Mouse (Mus musculus) stomach, postnatal 0 days (tissue): Measurements from ENCODE around the gene Rev1. TPM values are rescaled to one million over a fixed set of nuclear protein-coding genes. Genes with fewer than 3 reads are reported as not detected.

Source experiments
- ATAC-seq: fragments of 200-750 bp; cut with Nextera tagmentation; 2 replicates; pipeline ENCODE4 v1.8.0; 2017; ENCODE audit not compliant: low FRiP score, low TSS enrichment
- DNase-seq: peaks from one replicate; pipeline ENCODE4 v3.0.0-alpha.2; 2016; ENCODE audit warnings: low spot score
- H3K27ac ChIP-seq: fragments of 300-500 bp; sonication (generic); replicated peaks from 2 replicates; pipeline ENCODE4 v1.5.1; 2014; ENCODE audit warnings: mild to moderate bottlenecking, control low read depth
- H3K27me3 ChIP-seq: fragments of 300-500 bp; sonication (generic); 2 replicates; pipeline ENCODE4 v1.6.1; 2014; ENCODE audit warnings: low read length; ENCODE audit not compliant: control insufficient read depth, insufficient read depth
- H3K36me3 ChIP-seq: fragments of 300-500 bp; sonication (generic); 2 replicates; pipeline ENCODE4 v1.6.1; 2014; ENCODE audit warnings: low read length, mixed read lengths; ENCODE audit not compliant: control insufficient read depth, insufficient read depth
- H3K4me1 ChIP-seq: fragments of 300-500 bp; sonication (generic); replicated peaks from 2 replicates; pipeline ENCODE4 v1.6.1; 2014; ENCODE audit warnings: antibody characterized with exemption; ENCODE audit not compliant: control insufficient read depth, insufficient read depth
- H3K4me2 ChIP-seq: fragments of 300-500 bp; sonication (generic); replicated peaks from 2 replicates; pipeline ENCODE4 v1.6.1; 2014; ENCODE audit warnings: low read depth, mild to moderate bottlenecking, control low read depth, moderate library complexity
- H3K4me3 ChIP-seq: fragments of 300-500 bp; sonication (generic); 2 replicates; pipeline ENCODE4 v1.5.1; 2014; ENCODE audit warnings: low read depth, low read length, control low read depth
- H3K9ac ChIP-seq: fragments of 300-500 bp; sonication (generic); 2 replicates; pipeline ENCODE4 v1.6.1; 2014; ENCODE audit warnings: mild to moderate bottlenecking, low read length, control low read depth, mixed read lengths
- H3K9me3 ChIP-seq: fragments of 300-500 bp; sonication (generic); 2 replicates; pipeline ENCODE4 v1.6.1; 2016; ENCODE audit warnings: low read length; ENCODE audit not compliant: control insufficient read depth
- CTCF ChIP-seq: IDR thresholded peaks from 2 replicates; pipeline ENCODE4 v1.5.1; 2016; ENCODE audit warnings: antibody characterized with exemption, low read depth, mild to moderate bottlenecking, moderate library complexity
- EP300 ChIP-seq: optimal IDR thresholded peaks from 2 replicates; pipeline ENCODE3; 2016; ENCODE audit warnings: antibody characterized with exemption
- WGBS: fragments of 180-500 bp; shearing (Covaris S2); extraction: QIAGEN DNeasy Blood & Tissue Kit; methylation state at CpG from one replicate; pipeline ENCODE4 v1.1.7; 2014; 5-methylcytosine and 5-hydroxymethylcytosine counted together
- polyA plus RNA-seq: library from polyadenylated mRNA; unstranded; fragments of >200 nt; fragmentation: Nextera tagmentation; extraction: Ambion mirVana; gene quantifications from 2 replicates; pipeline ENCODE4 v1.2.1, GENCODE M21; 2015

Rev1 gene
- polyA plus RNA-seq, 1 experiment from 2014 or later = 8.4 TPM

- TF ChIP-seq CTCF = no peak
- TF ChIP-seq EP300 = no peak
- H3K9me3 ChIP-seq = no peaks in the 10 kb centered on the region
- WGBS = 68% methylated on average over 6 of the region's 6 CpGs
- H3K27me3 ChIP-seq = no peaks in the 10 kb centered on the region
- no peak overlapping the region for H3K9ac ChIP-seq
- no peak overlapping the region for H3K27ac ChIP-seq
- ATAC-seq (no peak), DNase-seq (no peak)
- H3K4me3 ChIP-seq = no peak overlapping the region
- H3K4me1 ChIP-seq = no peaks in the 10 kb centered on the region
- H3K36me3 ChIP-seq = peaks cover 28% of the 10 kb centered on the region
- H3K4me2 ChIP-seq = no peak overlapping the region
Measured at GRCm38 (mm10) chr1:38058417-38058816, 71.2 kb downstream of the Rev1 start.

- Histone ChIP-seq H3K4me2 (no peak overlapping the region), H3K27me3 (no peaks in the 10 kb centered on the region), H3K4me3 (no peak overlapping the region), H3K9me3 (no peaks in the 10 kb centered on the region), H3K27ac (no peak overlapping the region), H3K36me3 (peaks cover 27% of the 10 kb centered on the region), H3K4me1 (no peaks in the 10 kb centered on the region), H3K9ac (no peak overlapping the region)
- TF ChIP-seq EP300 (no peak), CTCF (no peak)
- ATAC-seq (no peak), DNase-seq (no peak)
- 78% methylated on average over 5 of the region's 5 CpGs for WGBS
Measured at GRCm38 (mm10) chr1:38055176-38055575, 74.4 kb downstream of the Rev1 start.

- H3K9me3 ChIP-seq = no peaks in the 10 kb centered on the region
Measured at GRCm38 (mm10) chr1:38049562-38049961, 80.0 kb downstream of the Rev1 start.

GRCm38 (mm10) chr1:38048121-38048520 is 81.5 kb downstream of the Rev1 start:
- 85% methylated on average over 3 of the region's 3 CpGs for WGBS
- Histone ChIP-seq H3K4me1 (no peaks in the 10 kb centered on the region), H3K9me3 (no peaks in the 10 kb centered on the region), H3K9ac (no peak overlapping the region), H3K4me3 (no peak overlapping the region), H3K36me3 (peaks cover 25% of the 10 kb centered on the region), H3K27me3 (no peaks in the 10 kb centered on the region), H3K4me2 (no peak overlapping the region), H3K27ac (no peak overlapping the region)
- no peak for TF ChIP-seq EP300
- TF ChIP-seq CTCF = no peak
- no peak for DNase-seq
- ATAC-seq = no peak

More at GRCm38 (mm10) chr1:38049562-38049961, 80.0 kb downstream of the Rev1 start:
- WGBS = 43% methylated on average over 4 of the region's 4 CpGs
- no peaks in the 10 kb centered on the region for H3K4me1 ChIP-seq
- H3K27ac ChIP-seq = no peak overlapping the region
- TF ChIP-seq EP300 (no peak), CTCF (no peak)
- H3K9ac ChIP-seq = no peak overlapping the region
- DNase-seq = no peak
- H3K27me3 ChIP-seq = no peaks in the 10 kb centered on the region
- no peak for ATAC-seq
- H3K4me3 ChIP-seq = no peak overlapping the region
- no peak overlapping the region for H3K4me2 ChIP-seq
- peaks cover 34% of the 10 kb centered on the region for H3K36me3 ChIP-seq

- Histone ChIP-seq H3K27ac (no peak overlapping the region), H3K27me3 (no peaks in the 10 kb centered on the region), H3K4me2 (no peak overlapping the region), H3K36me3 (peaks cover 26% of the 10 kb centered on the region), H3K4me3 (no peak overlapping the region), H3K9ac (no peak overlapping the region), H3K9me3 (no peaks in the 10 kb centered on the region), H3K4me1 (no peaks in the 10 kb centered on the region)
- DNase-seq (no peak), ATAC-seq (no peak)
- WGBS = 73% methylated on average over 2 of the region's 2 CpGs
- TF ChIP-seq CTCF (no peak), EP300 (no peak)
Measured at GRCm38 (mm10) chr1:38038898-38039297, 90.7 kb downstream of the Rev1 start.

GRCm38 (mm10) chr1:38037375-38037774 is 92.2 kb downstream of the Rev1 start:
- DNase-seq (no peak), ATAC-seq (no peak)
- Histone ChIP-seq H3K4me2 (no peak overlapping the region), H3K27ac (no peak overlapping the region), H3K27me3 (no peaks in the 10 kb centered on the region), H3K9ac (no peak overlapping the region), H3K9me3 (no peaks in the 10 kb centered on the region), H3K4me1 (no peaks in the 10 kb centered on the region), H3K36me3 (peaks cover 31% of the 10 kb centered on the region), H3K4me3 (no peak overlapping the region)
- TF ChIP-seq EP300 = no peak
- 88% methylated on average over 5 of the region's 5 CpGs for WGBS
